10 mouse cellular contexts compared by ENCODE assay signal in the genomic region with DNA sequence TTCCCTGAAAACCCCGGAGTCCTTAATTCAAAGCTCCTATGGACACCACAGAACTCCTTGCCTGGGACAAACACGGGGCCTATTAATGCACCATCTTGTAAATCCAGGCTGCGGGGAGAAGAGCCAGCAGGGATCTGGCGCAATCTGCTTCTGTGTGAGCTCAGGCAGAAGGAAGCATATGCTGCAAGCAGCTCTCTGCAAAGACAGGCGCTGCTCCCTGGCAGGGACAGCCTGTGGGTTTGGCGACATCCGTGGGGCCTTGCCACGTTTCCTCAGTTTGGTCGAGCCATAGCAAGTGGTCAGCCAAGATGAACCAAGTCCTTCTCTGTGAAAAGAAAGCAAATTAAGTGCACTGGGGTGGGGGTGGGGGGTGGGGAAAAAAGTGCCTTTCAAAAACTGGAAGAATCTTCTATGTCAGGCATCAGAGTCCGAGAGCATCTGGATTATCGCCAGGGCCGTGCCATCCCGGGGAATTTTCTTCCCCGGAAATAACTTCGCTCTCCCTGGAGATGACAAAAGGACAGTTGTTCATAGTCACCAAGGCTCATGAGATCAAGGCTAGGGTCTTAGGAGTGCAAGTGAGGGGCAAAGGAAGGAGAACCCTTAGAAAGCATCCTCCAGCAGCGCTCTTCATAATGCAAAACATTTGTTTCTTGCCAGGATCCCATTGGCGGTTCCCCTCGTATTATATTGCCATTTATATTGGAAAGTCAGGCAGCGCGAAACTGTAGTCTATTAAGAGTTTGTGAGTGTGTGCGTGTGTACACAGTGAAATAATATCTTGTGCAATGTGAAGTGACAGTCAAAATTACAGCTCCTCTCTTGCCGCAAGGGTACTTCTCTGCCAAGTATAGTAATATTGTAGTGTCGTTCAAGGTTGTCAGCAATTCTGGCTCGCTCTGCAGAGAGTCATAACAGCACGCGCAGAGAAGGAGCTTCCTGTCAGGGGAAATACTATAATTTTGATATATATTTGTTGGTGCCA.
DNase-seq lines count a peak whose midpoint lies in the region; ATAC-seq and TF ChIP-seq lines count a peak whose summit lies in the region.
"Had no signal": no experiment of that assay in that cellular context is flagged by ENCODE, and none has a peak within 500 bp of the region (broad histone marks: within the 10 kb centered on the region; RNA-seq: fewer than 3 reads in every experiment).

No protein-coding gene starts in this region.

- ATAC-seq in kidney, embryonic 16.5 days (ENCODE audit: low FRiP score, low TSS enrichment): no peak
- no peak for ATAC-seq in liver, postnatal 0 days

- peak; percentile 7 for DNase-seq in kidney, adult 18-20 months
- peak; percentile 45 to 79 for DNase-seq in cerebellum, postnatal 4 days (ENCODE audit: low spot score in 2 of 2)
- peak; percentile 67 for DNase-seq in gastrocnemius, adult 18-20 months (ENCODE audit: low spot score)
- peak; percentile 23 to 28 for DNase-seq in kidney, postnatal 4 days
- DNase-seq in liver, postnatal 0 days: peak; percentile 25
- peak; percentile 20 for DNase-seq in retina, adult 2 months (ENCODE audit: low read depth, low spot score)
- no peak for DNase-seq in yolk sac, embryonic 10.5 days (ENCODE audit: low spot score)

- peaks cover 15% of the 10 kb centered on the region; the same call in 1 of the 2 replicates for H3K4me1 ChIP-seq in kidney, embryonic 16.5 days (ENCODE audit: insufficient read depth, low read length)
- H3K4me1 ChIP-seq in liver, postnatal 0 days (ENCODE audit: insufficient read depth): peaks cover 18% of the 10 kb centered on the region
- H3K4me1 ChIP-seq: heart, embryonic 13.5 days had no signal

- no peak overlapping the region for H3K4me3 ChIP-seq in kidney, embryonic 16.5 days (ENCODE audit: low read length)
- H3K4me3 ChIP-seq in liver, postnatal 0 days (ENCODE audit: low read depth, low read length): no peak overlapping the region
- H3K4me3 ChIP-seq: heart, embryonic 13.5 days had no signal

- H3K9ac ChIP-seq in kidney, embryonic 16.5 days (replicated peaks; ENCODE audit: low read length): no peak overlapping the region
- H3K9ac ChIP-seq in liver, postnatal 0 days (replicated peaks): no peak overlapping the region
- H3K9ac ChIP-seq: heart, embryonic 13.5 days had no signal

- H3K9me3 ChIP-seq in kidney, embryonic 16.5 days (ENCODE audit: low read length): peaks cover 6% of the 10 kb centered on the region; the same call in 1 of the 2 replicates
- no peaks in the 10 kb centered on the region; the same call in 1 of the 2 replicates for H3K9me3 ChIP-seq in liver, postnatal 0 days (ENCODE audit: low read length)

- no peaks in the 10 kb centered on the region for H3K36me3 ChIP-seq in kidney, embryonic 16.5 days (ENCODE audit: insufficient read depth, low read length)
- no peaks in the 10 kb centered on the region for H3K36me3 ChIP-seq in liver, postnatal 0 days (replicated peaks; ENCODE audit: insufficient read depth, low read length)
- H3K36me3 ChIP-seq: heart, embryonic 13.5 days had no signal

- no peak overlapping the region for H3K4me2 ChIP-seq in kidney, embryonic 16.5 days (replicated peaks; ENCODE audit: low read depth, low read length)
- H3K4me2 ChIP-seq in liver, postnatal 0 days (ENCODE audit: low read depth, low read length): no peak overlapping the region
- H3K4me2 ChIP-seq: heart, embryonic 13.5 days had no signal

- no peaks in the 10 kb centered on the region for H3K27me3 ChIP-seq in kidney, embryonic 16.5 days (ENCODE audit: insufficient read depth, low read length)
- H3K27me3 ChIP-seq in liver, postnatal 0 days (ENCODE audit: insufficient read depth, low read length): no peaks in the 10 kb centered on the region
- H3K27me3 ChIP-seq: CH12.LX; heart, embryonic 13.5 days had no signal

- 52% methylated on average over 26 of the region's 26 CpGs for WGBS in kidney, embryonic 16.5 days
- WGBS in liver, postnatal 0 days (ENCODE audit: insufficient replicate concordance): 56% methylated on average over 26 of the region's 26 CpGs

- no peak for TF ChIP-seq CTCF in liver, postnatal 0 days (IDR thresholded peaks at IDR 0.05; ENCODE audit: low read depth)

- H3K27ac ChIP-seq in kidney, embryonic 16.5 days (ENCODE audit: low read length): no peak overlapping the region
- H3K27ac ChIP-seq in liver, postnatal 0 days (ENCODE audit: low read depth): peak overlapping the region; percentile 51
- H3K27ac ChIP-seq: heart, embryonic 13.5 days had no signal

- TF ChIP-seq EP300 in liver, postnatal 0 days (IDR thresholded peaks at IDR 0.05; ENCODE audit: low read depth): no peak
